Mouse (Mus musculus) kidney, embryonic 15.5 days (tissue): Measurements from ENCODE around the gene Ak2. TPM values are rescaled to one million over a fixed set of nuclear protein-coding genes. Genes with fewer than 3 reads are reported as not detected.
A peak's percentile ranks its signal among the peaks of the same experiment; 100 is the strongest.

Source experiments
- ATAC-seq: fragments of 200-750 bp; cut with Nextera tagmentation; replicated peaks from 2 replicates; pipeline ENCODE4 v1.8.0; 2017; ENCODE audit warnings: moderate TSS enrichment; ENCODE audit not compliant: low FRiP score
- H3K27ac ChIP-seq: fragments of 300-500 bp; sonication (generic); 2 replicates; pipeline ENCODE4 v1.5.1; 2015; ENCODE audit warnings: mild to moderate bottlenecking, inconsistent platforms
- H3K27me3 ChIP-seq: fragments of 300-500 bp; sonication (generic); 2 replicates; pipeline ENCODE4 v1.6.1; 2015; ENCODE audit warnings: inconsistent platforms
- H3K36me3 ChIP-seq: fragments of 300-500 bp; sonication (generic); 2 replicates; pipeline ENCODE4 v1.6.1; 2015; ENCODE audit warnings: inconsistent platforms
- H3K4me1 ChIP-seq: fragments of 300-500 bp; sonication (generic); 2 replicates; pipeline ENCODE4 v1.6.1; 2015; ENCODE audit warnings: inconsistent platforms
- H3K4me2 ChIP-seq: fragments of 300-500 bp; sonication (generic); 2 replicates; pipeline ENCODE4 v1.6.1; 2015; ENCODE audit warnings: moderate library complexity, mild to moderate bottlenecking, inconsistent platforms
- H3K4me3 ChIP-seq: fragments of 300-500 bp; sonication (generic); replicated peaks from 2 replicates; pipeline ENCODE4 v1.5.1; 2015; ENCODE audit warnings: mild to moderate bottlenecking, inconsistent platforms
- H3K9ac ChIP-seq: fragments of 300-500 bp; sonication (generic); 2 replicates; pipeline ENCODE4 v1.6.1; 2015; ENCODE audit warnings: mild to moderate bottlenecking, inconsistent platforms
- H3K9me3 ChIP-seq: fragments of 300-500 bp; sonication (generic); replicated peaks from 2 replicates; pipeline ENCODE4 v1.6.1; 2016; ENCODE audit warnings: inconsistent platforms
- WGBS: fragments of 180-500 bp; shearing (Covaris S2); methylation state at CpG from one replicate; pipeline ENCODE4 v1.1.7; 2015; ENCODE audit warnings: mixed read lengths; 5-methylcytosine and 5-hydroxymethylcytosine counted together
- polyA plus RNA-seq: library from polyadenylated mRNA; unstranded; fragments of >200 nt; fragmentation: Nextera tagmentation; extraction: Ambion mirVana; gene quantifications from 2 replicates; pipeline ENCODE4 v1.2.1, GENCODE M21; 2015

Ak2 gene
- polyA plus RNA-seq, 1 experiment from 2014 or later = 224 TPM

- WGBS = 78% methylated on average over 3 of the region's 3 CpGs
- no peaks in the 10 kb centered on the region for H3K27me3 ChIP-seq
- H3K9ac ChIP-seq = no peak overlapping the region
- H3K36me3 ChIP-seq = no peaks in the 10 kb centered on the region
- H3K4me3 ChIP-seq = no peak overlapping the region
- no peaks in the 10 kb centered on the region; the same call in 1 of the 2 replicates for H3K4me1 ChIP-seq
- no peak for ATAC-seq
- no peaks in the 10 kb centered on the region for H3K9me3 ChIP-seq
- no peak overlapping the region for H3K27ac ChIP-seq
- no peak overlapping the region for H3K4me2 ChIP-seq
Observed at GRCm38 (mm10) chr4:128977217-128977616, 14.5 kb upstream of the Ak2 start.

GRCm38 (mm10) chr4:128978634-128979033, 13.1 kb upstream of the Ak2 start:
- Histone ChIP-seq H3K36me3 (no peaks in the 10 kb centered on the region), H3K4me1 (no peaks in the 10 kb centered on the region; the same call in 1 of the 2 replicates), H3K27me3 (no peaks in the 10 kb centered on the region), H3K4me3 (no peak overlapping the region), H3K4me2 (no peak overlapping the region), H3K9ac (no peak overlapping the region), H3K9me3 (no peaks in the 10 kb centered on the region), H3K27ac (no peak overlapping the region)
- no peak for ATAC-seq
- 39% methylated on average over 1 of the region's 1 CpGs for WGBS

GRCm38 (mm10) chr4:128980890-128981832, 10.6 kb upstream of the Ak2 start:
- WGBS = 69% methylated on average over 12 of the region's 12 CpGs
- peak overlapping the region; percentile 29; the same call in 1 of the 2 replicates for H3K27ac ChIP-seq
- no peak overlapping the region for H3K9ac ChIP-seq
- no peaks in the 10 kb centered on the region; the same call in 1 of the 2 replicates for H3K4me1 ChIP-seq
- H3K36me3 ChIP-seq = no peaks in the 10 kb centered on the region
- ATAC-seq = no peak
- H3K27me3 ChIP-seq = no peaks in the 10 kb centered on the region
- no peak overlapping the region for H3K4me3 ChIP-seq
- no peaks in the 10 kb centered on the region for H3K9me3 ChIP-seq
- H3K4me2 ChIP-seq = 0 out of 2 replicates have a peak overlapping the region, but pooled peaks have one; percentile 12

GRCm38 (mm10) chr4:128981833-128982180, 10.0 kb upstream of the Ak2 start:
- Histone ChIP-seq H3K9me3 (no peaks in the 10 kb centered on the region), H3K27me3 (no peaks in the 10 kb centered on the region), H3K4me3 (no peak overlapping the region), H3K27ac (no peak overlapping the region), H3K36me3 (no peaks in the 10 kb centered on the region), H3K9ac (no peak overlapping the region), H3K4me2 (0 out of 2 replicates have a peak overlapping the region, but pooled peaks have one; percentile 12), H3K4me1 (no peaks in the 10 kb centered on the region; the same call in 1 of the 2 replicates)
- ATAC-seq = no peak
- WGBS = 74% methylated on average over 11 of the region's 11 CpGs

GRCm38 (mm10) chr4:128983151-128983550, 8.6 kb upstream of the Ak2 start:
- Histone ChIP-seq H3K36me3 (no peaks in the 10 kb centered on the region), H3K27me3 (no peaks in the 10 kb centered on the region; the same call in 1 of the 2 replicates), H3K4me2 (no peak overlapping the region), H3K9me3 (no peaks in the 10 kb centered on the region), H3K4me3 (no peak overlapping the region), H3K27ac (no peak overlapping the region), H3K4me1 (no peaks in the 10 kb centered on the region; the same call in 1 of the 2 replicates), H3K9ac (no peak overlapping the region)
- no peak for ATAC-seq
- WGBS = 76% methylated on average over 2 of the region's 2 CpGs

GRCm38 (mm10) chr4:128983656-128984055, 8.1 kb upstream of the Ak2 start:
- 51% methylated on average over 2 of the region's 2 CpGs for WGBS
- ATAC-seq = no peak
- Histone ChIP-seq H3K9ac (no peak overlapping the region), H3K4me3 (no peak overlapping the region), H3K27ac (no peak overlapping the region), H3K4me1 (no peaks in the 10 kb centered on the region; the same call in 1 of the 2 replicates), H3K36me3 (no peaks in the 10 kb centered on the region), H3K27me3 (no peaks in the 10 kb centered on the region; the same call in 1 of the 2 replicates), H3K9me3 (no peaks in the 10 kb centered on the region), H3K4me2 (no peak overlapping the region)

GRCm38 (mm10) chr4:128984600-128984999, 7.2 kb upstream of the Ak2 start:
- Histone ChIP-seq H3K27me3 (no peaks in the 10 kb centered on the region; the same call in 1 of the 2 replicates), H3K4me1 (no peaks in the 10 kb centered on the region; the same call in 1 of the 2 replicates), H3K27ac (no peak overlapping the region), H3K4me3 (no peak overlapping the region), H3K9me3 (no peaks in the 10 kb centered on the region), H3K4me2 (no peak overlapping the region), H3K36me3 (no peaks in the 10 kb centered on the region), H3K9ac (no peak overlapping the region)
- 35% methylated on average over 3 of the region's 3 CpGs for WGBS
- no peak for ATAC-seq

GRCm38 (mm10) chr4:128988911-128989310, 2.8 kb upstream of the Ak2 start:
- Histone ChIP-seq H3K4me2 (no peak overlapping the region), H3K36me3 (no peaks in the 10 kb centered on the region), H3K9me3 (no peaks in the 10 kb centered on the region), H3K9ac (no peak overlapping the region), H3K27me3 (no peaks in the 10 kb centered on the region; the same call in 1 of the 2 replicates), H3K4me3 (no peak overlapping the region), H3K27ac (no peak overlapping the region), H3K4me1 (peaks cover 3% of the 10 kb centered on the region)
- no peak for ATAC-seq
- WGBS = 56% methylated on average over 3 of the region's 3 CpGs

- no peak overlapping the region for H3K4me3 ChIP-seq
- H3K36me3 ChIP-seq = no peaks in the 10 kb centered on the region
- H3K4me2 ChIP-seq = no peak overlapping the region
- H3K9me3 ChIP-seq = no peaks in the 10 kb centered on the region
- ATAC-seq = no peak
- 58% methylated on average over 11 of the region's 11 CpGs for WGBS
- no peak overlapping the region for H3K9ac ChIP-seq
- peaks cover 10% of the 10 kb centered on the region for H3K4me1 ChIP-seq
- no peak overlapping the region for H3K27ac ChIP-seq
- H3K27me3 ChIP-seq = no peaks in the 10 kb centered on the region; the same call in 1 of the 2 replicates
Observed at GRCm38 (mm10) chr4:128989678-128990077, 2.1 kb upstream of the Ak2 start.

GRCm38 (mm10) chr4:128992176-128992575, 418 bp downstream of the Ak2 start:
- Histone ChIP-seq H3K4me1 (peaks cover 32% of the 10 kb centered on the region), H3K4me3 (no peak overlapping the region), H3K9ac (no peak overlapping the region), H3K4me2 (no peak overlapping the region), H3K27me3 (no peaks in the 10 kb centered on the region; the same call in 1 of the 2 replicates), H3K36me3 (0 out of 2 replicates have a peak, but pooled peaks cover 5% of the 10 kb centered on the region), H3K9me3 (no peaks in the 10 kb centered on the region), H3K27ac (no peak overlapping the region)
- WGBS = 88% methylated on average over 3 of the region's 3 CpGs
- no peak for ATAC-seq

GRCm38 (mm10) chr4:128993025-128993662, 1.4 kb downstream of the Ak2 start:
- Histone ChIP-seq H3K4me2 (peak overlapping the region; percentile 81), H3K27me3 (no peaks in the 10 kb centered on the region), H3K9me3 (no peaks in the 10 kb centered on the region), H3K4me3 (peak overlapping the region; percentile 87), H3K36me3 (0 out of 2 replicates have a peak, but pooled peaks cover 5% of the 10 kb centered on the region), H3K9ac (peak overlapping the region; percentile 91), H3K27ac (peak overlapping the region; percentile 83), H3K4me1 (peaks cover 38% of the 10 kb centered on the region)
- peak; percentile 99 for ATAC-seq
- WGBS = under 1% methylated on average over 49 of the region's 49 CpGs

- peak overlapping the region; percentile 83 for H3K27ac ChIP-seq
- H3K4me1 ChIP-seq = peaks cover 43% of the 10 kb centered on the region
- H3K4me3 ChIP-seq = peak overlapping the region; percentile 87
- H3K4me2 ChIP-seq = peak overlapping the region; percentile 81
- 0 out of 2 replicates have a peak, but pooled peaks have one; percentile 19 for ATAC-seq
- WGBS = 2% methylated on average over 12 of the region's 12 CpGs
- H3K36me3 ChIP-seq = peaks cover 5% of the 10 kb centered on the region; the same call in 1 of the 2 replicates
- no peaks in the 10 kb centered on the region for H3K9me3 ChIP-seq
- peak overlapping the region; percentile 91 for H3K9ac ChIP-seq
- no peaks in the 10 kb centered on the region for H3K27me3 ChIP-seq
Observed at GRCm38 (mm10) chr4:128993675-128994074, 1.9 kb downstream of the Ak2 start.
